Mouse (Mus musculus) kidney, adult 18-20 months (tissue): Measurements from ENCODE around the gene Axin1.

Experiments
- DNase-seq: peaks from one replicate; pipeline ENCODE4 v3.0.0; 2021

The Axin1 gene

GRCm38 (mm10) chr17:26192481-26193190 lies 54.1 kb downstream of the Axin1 start:
- DNase-seq, result peak; percentile 56

GRCm38 (mm10) chr17:26198892-26199291 lies 60.4 kb downstream of the Axin1 start, which contains the start of gene Pdia2:
Gene Pdia2, minus strand, starts transcription at chr17:26199087.
- DNase-seq, result no peak

- no peak for DNase-seq
These were observed 62.6 kb downstream of the Axin1 start for GRCm38 (mm10) chr17:26200831-26201705.

- peak; percentile 36 for DNase-seq
These were observed 63.5 kb downstream of the Axin1 start for GRCm38 (mm10) chr17:26201998-26202397.

- DNase-seq, result peak; percentile 40
These were observed 64.2 kb downstream of the Axin1 start, which contains the start of gene Rgs11 for GRCm38 (mm10) chr17:26202737-26203136. Gene Rgs11, plus strand, starts transcription at chr17:26202951.

GRCm38 (mm10) chr17:26203321-26203811 lies 64.9 kb downstream of the Axin1 start:
- peak; percentile 56 for DNase-seq

GRCm38 (mm10) chr17:26204766-26205165 lies 66.3 kb downstream of the Axin1 start:
- DNase-seq, result no peak

- DNase-seq, result no peak
These were observed 67.9 kb downstream of the Axin1 start for GRCm38 (mm10) chr17:26206392-26206791.

- no peak for DNase-seq
These were observed 69.2 kb downstream of the Axin1 start, which contains the start of gene Arhgdig for GRCm38 (mm10) chr17:26207686-26208085. Gene Arhgdig, minus strand, starts transcription at chr17:26207786.

GRCm38 (mm10) chr17:26212241-26212640 lies 73.8 kb downstream of the Axin1 start:
- DNase-seq, result no peak

GRCm38 (mm10) chr17:26212681-26213080 lies 74.2 kb downstream of the Axin1 start:
- no peak for DNase-seq

GRCm38 (mm10) chr17:26221508-26221907 lies 83.0 kb downstream of the Axin1 start:
- no peak for DNase-seq

GRCm38 (mm10) chr17:26225150-26225549 lies 86.7 kb downstream of the Axin1 start:
- DNase-seq, result peak; percentile 41

- DNase-seq, result no peak
These were observed 91.3 kb downstream of the Axin1 start for GRCm38 (mm10) chr17:26229776-26230175.

GRCm38 (mm10) chr17:26231156-26231555 lies 92.7 kb downstream of the Axin1 start:
- DNase-seq, result no peak

- no peak for DNase-seq
These were observed 94.4 kb downstream of the Axin1 start for GRCm38 (mm10) chr17:26232863-26233262.

GRCm38 (mm10) chr17:26234386-26234785 lies 95.9 kb downstream of the Axin1 start:
- no peak for DNase-seq

GRCm38 (mm10) chr17:26235077-26235815 lies 96.8 kb downstream of the Axin1 start:
- no peak for DNase-seq

- no peak for DNase-seq
These were observed 99.2 kb downstream of the Axin1 start for GRCm38 (mm10) chr17:26237667-26238066.

GRCm38 (mm10) chr17:26239551-26239950 lies 101.1 kb downstream of the Axin1 start:
- DNase-seq, result no peak

GRCm38 (mm10) chr17:26240120-26240790 lies 101.8 kb downstream of the Axin1 start:
- no peak for DNase-seq

- no peak for DNase-seq
These were observed 102.5 kb downstream of the Axin1 start for GRCm38 (mm10) chr17:26240990-26241389.
